Mouse (Mus musculus) MEL (cell line): ENCODE results near the gene Psmb7. TPM values are rescaled to one million over a fixed set of nuclear protein-coding genes. Genes with fewer than 3 reads are reported as not detected.

Experiments
- DNase-seq: peaks from one replicate; pipeline ENCODE4 v3.0.0; 2011; ENCODE audit warnings: low read depth, low spot score
- H3K27ac ChIP-seq: 2 replicates; pipeline ENCODE4 v1.5.1; 2012; ENCODE audit warnings: low read depth, mild to moderate bottlenecking, control low read depth, low read length, moderate library complexity; ENCODE audit not compliant: control insufficient read depth
- H3K27me3 ChIP-seq, 2 experiments: fragments of 150-350 bp in 1 of 2; sonication (generic) in 1 of 2; 2 replicates each; pipeline ENCODE4 v1.6.1; 2012; ENCODE audit warnings: low read length in 2 of 2, mild to moderate bottlenecking in 2 of 2, improper control_type of control experiment in 1 of 2, moderate library complexity in 1 of 2; ENCODE audit not compliant: insufficient read depth in 2 of 2, control insufficient read depth in 1 of 2
- H3K36me3 ChIP-seq, 2 experiments: 2 replicates each; pipeline ENCODE4 v1.6.1; 2012 to 2014; ENCODE audit warnings: low read length in 2 of 2, improper control_type of control experiment in 1 of 2, inconsistent platforms in 1 of 2, mild to moderate bottlenecking in 1 of 2; ENCODE audit not compliant: insufficient read depth in 2 of 2, control insufficient read depth in 1 of 2
- H3K4me1 ChIP-seq, 2 experiments: fragments of 150-350 bp in 1 of 2; sonication (generic) in 1 of 2; 2 replicates each; pipeline ENCODE4 v1.6.1; 2012; ENCODE audit warnings: low read length in 2 of 2, improper control_type of control experiment in 1 of 2, mild to moderate bottlenecking in 1 of 2; ENCODE audit not compliant: insufficient read depth in 2 of 2, control insufficient read depth in 1 of 2
- H3K4me3 ChIP-seq, 2 experiments: fragments of 150-350 bp in 1 of 2; sonication (generic) in 1 of 2; 2 replicates each; pipeline ENCODE4 v1.5.1; 2012; ENCODE audit warnings: low read depth in 2 of 2, low read length in 2 of 2, mild to moderate bottlenecking in 2 of 2, moderate library complexity in 2 of 2, control low read depth in 1 of 2, improper control_type of control experiment in 1 of 2; ENCODE audit not compliant: control insufficient read depth in 1 of 2, insufficient read depth in 1 of 2
- H3K79me2 ChIP-seq: 2 replicates; pipeline ENCODE4 v1.6.1; 2012; ENCODE audit warnings: mild to moderate bottlenecking, low read length, moderate library complexity; ENCODE audit not compliant: control insufficient read depth, poor library complexity, insufficient read depth
- H3K9ac ChIP-seq: 2 replicates; pipeline ENCODE4 v1.6.1; 2012; ENCODE audit warnings: low read depth, mild to moderate bottlenecking, control low read depth, low read length, moderate library complexity; ENCODE audit not compliant: control insufficient read depth, poor library complexity, severe bottlenecking
- H3K9me3 ChIP-seq: fragments of 150-350 bp; sonication (generic); replicated peaks from 2 replicates; pipeline ENCODE4 v1.6.1; 2012; ENCODE audit warnings: mild to moderate bottlenecking, low read length, improper control_type of control experiment, moderate library complexity; ENCODE audit not compliant: insufficient read depth
- CHD1 ChIP-seq: IDR thresholded peaks from 2 replicates; pipeline ENCODE4 v1.6.1; 2012; ENCODE audit warnings: low read depth, mild to moderate bottlenecking, inconsistent platforms, low read length, improper control_type of control experiment
- EP300 ChIP-seq, 2 experiments: IDR thresholded peaks; 2 replicates each; pipeline ENCODE4 v1.6.1; 2011; ENCODE audit warnings: improper control_type of control experiment in 2 of 2, low read length in 2 of 2, low read depth in 1 of 2, mild to moderate bottlenecking in 1 of 2
- GABPA ChIP-seq: IDR thresholded peaks from 2 replicates; pipeline ENCODE4 v1.6.1; 2012; ENCODE audit warnings: low read depth, mild to moderate bottlenecking, inconsistent platforms, low read length, improper control_type of control experiment, moderate library complexity
- GATA1 ChIP-seq: IDR thresholded peaks from 2 replicates; pipeline ENCODE4 v1.6.1; 2011; ENCODE audit warnings: low read depth, low read length, improper control_type of control experiment
- HCFC1 ChIP-seq: IDR thresholded peaks from 2 replicates; pipeline ENCODE4 v1.6.1; 2012; ENCODE audit warnings: low read depth, mild to moderate bottlenecking, inconsistent platforms, low read length, improper control_type of control experiment, moderate library complexity
- JUND ChIP-seq: IDR thresholded peaks from 2 replicates; pipeline ENCODE4 v1.6.1; 2011; ENCODE audit warnings: low read depth, mild to moderate bottlenecking, improper control_type of control experiment, low read length
- MAX ChIP-seq: IDR thresholded peaks from 2 replicates; pipeline ENCODE4 v1.6.1; 2011; ENCODE audit warnings: low read length, improper control_type of control experiment
- MEF2A ChIP-seq: IDR thresholded peaks from 2 replicates; pipeline ENCODE4 v1.6.1; 2014; ENCODE audit warnings: low read depth, mild to moderate bottlenecking, inconsistent platforms, low read length, improper control_type of control experiment; ENCODE audit not compliant: poor library complexity, insufficient replicate concordance, severe bottlenecking; ENCODE audit errors: extremely low read depth
- MXI1 ChIP-seq: IDR thresholded peaks from 2 replicates; pipeline ENCODE4 v1.6.1; 2011; ENCODE audit warnings: mild to moderate bottlenecking, low read depth, low read length, improper control_type of control experiment
- MYC ChIP-seq: IDR thresholded peaks from 2 replicates; pipeline ENCODE4 v1.6.1; 2011; ENCODE audit warnings: low read depth, mild to moderate bottlenecking, low read length, improper control_type of control experiment, moderate library complexity
- POLR2A ChIP-seq, 2 experiments: IDR thresholded peaks; 2 replicates each; pipeline ENCODE4 v1.6.1; 2011 to 2012; ENCODE audit warnings: low read length in 2 of 2, mild to moderate bottlenecking in 2 of 2, control low read depth in 1 of 2, improper control_type of control experiment in 1 of 2, low read depth in 1 of 2, moderate library complexity in 1 of 2; ENCODE audit not compliant: control insufficient read depth in 1 of 2, insufficient read depth in 1 of 2, poor library complexity in 1 of 2
- SMC3 ChIP-seq: IDR thresholded peaks from 2 replicates; pipeline ENCODE4 v1.6.1; 2011; ENCODE audit warnings: low read depth, low read length, improper control_type of control experiment
- TAL1 ChIP-seq: IDR thresholded peaks from 2 replicates; pipeline ENCODE4 v1.6.1; 2012; ENCODE audit warnings: mild to moderate bottlenecking, inconsistent platforms, low read length, moderate library complexity, mixed read lengths
- UBTF ChIP-seq: IDR thresholded peaks from 2 replicates; pipeline ENCODE4 v1.6.1; 2012; ENCODE audit warnings: low read depth, mild to moderate bottlenecking, inconsistent platforms, low read length, improper control_type of control experiment, moderate library complexity, borderline replicate concordance; ENCODE audit not compliant: insufficient read depth
- ZC3H11A ChIP-seq: IDR thresholded peaks from 2 replicates; pipeline ENCODE4 v1.6.1; 2012; ENCODE audit warnings: low read depth, mild to moderate bottlenecking, inconsistent platforms, low read length, improper control_type of control experiment
- ZKSCAN1 ChIP-seq: IDR thresholded peaks from 2 replicates; pipeline ENCODE4 v1.6.1; 2012; ENCODE audit warnings: low read depth, mild to moderate bottlenecking, inconsistent platforms, low read length, improper control_type of control experiment, moderate library complexity
- ZNF384 ChIP-seq: IDR thresholded peaks from 2 replicates; pipeline ENCODE4 v1.6.1; 2012; ENCODE audit warnings: low read depth, mild to moderate bottlenecking, inconsistent platforms, low read length, improper control_type of control experiment
- polyA plus RNA-seq, 2 experiments: library from polyadenylated mRNA; stranded (reverse) in 1 of 2; unstranded in 1 of 2; fragments of >175 nt in 1 of 2; fragments of >200 nt in 1 of 2; gene quantifications; 2 replicates each; pipeline versions ENCODE4 v1.2.1 to v1.2.4; 2012; ENCODE audit warnings: low replicate concordance in 2 of 2, low read depth in 1 of 2; ENCODE audit not compliant: insufficient read length in 2 of 2, insufficient read depth in 1 of 2, missing spikeins in 1 of 2
- total RNA-seq: library from RNA; depleted of rRNA; stranded (reverse); fragments of 300-350 nt; gene quantifications from 2 replicates; pipeline ENCODE4 v1.2.3, GENCODE M21; 2012

Psmb7 gene
- total and polyA plus RNA-seq, 3 experiments = 337 to 367 TPM; not detected in 1

GRCm38 (mm10) chr2:38621610-38622021 lies 22.3 kb downstream of the Psmb7 start:
- H3K27ac ChIP-seq = no peak overlapping the region
- TF ChIP-seq HCFC1 = no peak
- TF ChIP-seq ZC3H11A = no peak
- no peak for TF ChIP-seq ZNF384
- TF ChIP-seq TAL1 = no peak
- TF ChIP-seq ZKSCAN1 = no peak
- no peak for TF ChIP-seq JUND
- TF ChIP-seq POLR2A (IDR thresholded peaks at IDR 0.05; ENCODE audit: control insufficient read depth in 1 of 2, insufficient read depth in 1 of 2, low read depth in 1 of 2, low read length in 2 of 2, poor library complexity in 1 of 2) = no peak
- TF ChIP-seq MYC = no peak
- TF ChIP-seq EP300 (IDR thresholded peaks at IDR 0.05; ENCODE audit: low read depth in 1 of 2, low read length in 2 of 2) = no peak
- no peak for TF ChIP-seq UBTF
- no peaks in the 10 kb centered on the region for H3K9me3 ChIP-seq
- H3K9ac ChIP-seq = no peak overlapping the region
- DNase-seq = no peak
- H3K79me2 ChIP-seq = peaks cover 25% of the 10 kb centered on the region
- H3K36me3 ChIP-seq = peaks cover 11 to 14% of the 10 kb centered on the region in 2 experiments
- no peaks in the 10 kb centered on the region for H3K27me3 ChIP-seq
- H3K4me1 ChIP-seq = peaks cover 3 to 17% of the 10 kb centered on the region in 2 experiments
- H3K4me3 ChIP-seq = no peak overlapping the region

- Histone ChIP-seq H3K9ac (no peak overlapping the region), H3K4me1 (peaks cover 6 to 20% of the 10 kb centered on the region in 2 experiments), H3K79me2 (peaks cover 26% of the 10 kb centered on the region), H3K27me3 (no peaks in the 10 kb centered on the region), H3K4me3 (no peak overlapping the region), H3K27ac (no peak overlapping the region), H3K36me3 (peaks cover 6 to 18% of the 10 kb centered on the region in 2 experiments), H3K9me3 (no peaks in the 10 kb centered on the region)
- TF ChIP-seq EP300 (IDR thresholded peaks at IDR 0.05; ENCODE audit: low read depth in 1 of 2, low read length in 2 of 2) (no peak), GATA1 (no peak), SMC3 (no peak), MAX (no peak), MXI1 (no peak), TAL1 (no peak), CHD1 (no peak), MEF2A (no peak), JUND (no peak), GABPA (no peak)
- DNase-seq = no peak
Observed at GRCm38 (mm10) chr2:38621076-38621475, 22.8 kb downstream of the Psmb7 start.
